Mouse (Mus musculus): ENCODE results near the gene Tmem189.

DNA sequence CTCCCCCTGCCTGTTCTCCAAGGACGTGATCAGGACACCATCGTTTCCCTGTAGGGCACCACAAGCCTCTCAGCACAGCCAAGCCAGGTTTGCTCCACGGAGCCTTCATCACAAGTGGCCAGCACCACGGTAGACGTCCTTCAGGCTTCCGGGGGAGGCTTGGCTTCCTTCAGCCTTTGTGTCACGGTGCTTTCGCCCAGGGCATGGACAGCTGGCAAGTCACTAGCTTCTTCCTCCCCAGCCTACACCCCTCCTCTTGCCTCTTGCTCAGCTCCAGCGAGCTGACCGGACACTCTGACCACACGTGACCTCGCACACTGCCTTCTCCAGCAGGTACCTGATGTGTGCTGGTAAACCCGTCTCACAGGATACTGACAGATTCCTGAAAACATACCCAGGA lies 67.3 kb downstream of the Tmem189 start:
- TF ChIP-seq CTCF (IDR thresholded peaks at IDR 0.05; ENCODE audit: extremely low read depth, insufficient read depth, low read length) = no peak
- TF ChIP-seq POLR2A (IDR thresholded peaks at IDR 0.05; ENCODE audit: extremely low read depth, insufficient read depth, low read length) = no peak
